Mouse (Mus musculus): ENCODE data around the gene Ssr3. TPM values are rescaled to one million over a fixed set of nuclear protein-coding genes. Genes with fewer than 3 reads are reported as not detected.
A peak's percentile ranks its signal among the peaks of the same experiment; 100 is the strongest.

Gene Ssr3
- polyA plus RNA-seq, 1 experiment from 2014 or later = 265 TPM

DNA sequence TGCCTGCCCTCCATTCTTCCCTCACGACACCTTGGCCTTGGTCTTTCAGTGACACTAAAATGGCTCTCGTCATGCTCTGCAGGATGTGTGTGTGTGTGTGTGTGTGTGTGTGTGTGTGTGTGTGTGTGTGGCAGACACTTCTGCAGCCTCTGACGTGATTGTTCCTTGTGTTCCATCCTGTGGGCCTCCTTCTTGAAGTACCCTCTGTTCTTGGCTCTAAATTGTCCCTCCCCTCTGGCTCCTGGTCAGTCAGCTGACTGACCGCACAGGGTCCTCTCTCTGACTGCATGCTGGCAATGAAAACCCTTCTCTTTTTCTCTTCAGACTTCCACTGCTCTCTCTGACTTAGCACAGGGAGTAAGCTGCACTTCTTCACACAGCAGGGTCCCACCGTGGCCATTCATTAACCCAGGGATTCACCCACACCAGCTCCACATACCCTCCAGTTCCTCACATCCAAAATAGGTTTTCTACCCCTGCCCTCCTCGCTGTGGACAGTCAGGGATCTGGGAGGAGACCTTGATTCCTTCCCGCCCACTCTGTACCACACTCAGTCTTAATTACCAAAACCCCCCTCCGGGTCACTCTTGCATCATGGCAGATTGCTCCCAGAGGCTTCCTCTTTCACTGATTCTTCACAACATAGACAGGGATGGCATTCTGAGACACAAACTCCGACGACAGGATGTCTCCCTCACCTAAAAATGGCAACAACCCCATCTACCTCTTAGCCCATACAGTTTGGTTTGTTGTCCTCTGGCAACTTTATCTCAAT is 39.0 kb downstream of the Ssr3 start:
- no peaks in the 10 kb centered on the region for H3K27me3 ChIP-seq
- no peaks in the 10 kb centered on the region for H3K9me3 ChIP-seq (replicated peaks)
- H3K4me3 ChIP-seq (replicated peaks) = no peak overlapping the region
- no peak overlapping the region for H3K9ac ChIP-seq
- H3K4me2 ChIP-seq (replicated peaks) = no peak overlapping the region
- no peaks in the 10 kb centered on the region for H3K36me3 ChIP-seq
- 67% methylated on average over 10 of the region's 10 CpGs for WGBS
- no peak overlapping the region for H3K27ac ChIP-seq (replicated peaks)
- ATAC-seq (ENCODE audit: insufficient number of reproducible peaks, low FRiP score, low TSS enrichment, low read depth) = no peak
- H3K4me1 ChIP-seq = no peaks in the 10 kb centered on the region

DNA sequence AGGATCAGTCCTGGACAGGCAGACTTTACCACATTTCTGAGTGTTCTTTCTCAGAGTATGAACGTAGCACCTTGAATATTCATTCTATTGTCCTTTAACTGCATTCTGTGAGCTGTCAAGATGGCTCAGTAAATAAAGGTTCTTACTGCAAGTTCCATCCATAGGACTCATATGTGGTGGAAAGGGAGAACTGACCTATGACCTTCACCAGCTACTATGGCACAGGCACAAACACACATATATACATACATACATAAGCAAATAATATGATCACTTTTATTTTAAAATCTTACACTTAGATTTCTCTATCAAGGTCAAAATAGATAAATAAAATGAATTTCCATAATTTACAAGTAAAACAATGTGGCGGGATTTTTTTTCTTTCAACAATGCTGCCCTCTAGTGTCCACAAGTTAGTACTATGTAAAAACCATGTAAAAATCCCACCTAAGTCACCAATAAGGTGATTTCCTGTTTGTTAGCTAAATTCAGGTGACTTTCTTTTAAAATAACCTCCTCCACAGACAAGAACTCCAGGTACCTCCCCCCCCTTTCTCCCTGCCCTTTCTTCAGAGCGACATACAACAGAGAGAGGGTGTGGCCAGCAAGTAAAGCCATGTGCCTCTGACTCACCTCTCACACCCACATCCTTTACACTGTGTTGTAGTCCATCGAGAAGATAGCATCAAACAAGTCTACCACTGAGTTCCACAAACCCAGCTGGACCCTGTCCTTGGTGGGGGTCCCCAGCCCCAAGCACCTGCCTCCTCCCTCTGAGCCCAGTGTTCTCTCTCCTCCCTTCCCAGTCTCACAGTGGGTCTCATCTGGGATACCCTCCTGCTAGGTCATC is 39.9 kb downstream of the Ssr3 start:
- 44% methylated on average over 4 of the region's 4 CpGs for WGBS
- Histone ChIP-seq H3K4me1 (no peaks in the 10 kb centered on the region), H3K4me3 (replicated peaks) (no peak overlapping the region), H3K9ac (no peak overlapping the region), H3K27me3 (no peaks in the 10 kb centered on the region), H3K27ac (replicated peaks) (no peak overlapping the region), H3K9me3 (replicated peaks) (no peaks in the 10 kb centered on the region), H3K36me3 (no peaks in the 10 kb centered on the region), H3K4me2 (replicated peaks) (no peak overlapping the region)
- no peak for ATAC-seq (ENCODE audit: insufficient number of reproducible peaks, low FRiP score, low TSS enrichment, low read depth)

DNA sequence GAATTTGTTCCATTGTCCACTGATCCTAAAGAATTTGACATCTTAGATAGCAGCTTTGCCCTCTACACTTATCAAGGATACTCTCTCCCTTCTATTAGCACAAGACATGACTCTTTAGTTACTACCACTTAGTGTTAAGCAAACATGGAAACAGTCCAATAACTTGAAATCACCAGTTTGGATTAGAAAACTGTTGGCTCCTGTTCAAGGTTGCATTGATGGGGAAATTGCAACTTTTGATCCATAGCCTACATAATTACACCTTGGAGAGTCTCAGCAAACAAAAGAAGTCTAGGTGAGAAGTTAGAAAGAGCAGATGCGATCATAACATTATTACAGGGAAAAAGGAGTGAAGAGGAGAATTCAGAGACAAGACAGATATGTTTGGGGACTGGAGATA is 46.2 kb downstream of the Ssr3 start:
- Histone ChIP-seq H3K9ac (no peak overlapping the region), H3K27me3 (no peaks in the 10 kb centered on the region), H3K4me2 (replicated peaks) (no peak overlapping the region), H3K9me3 (replicated peaks) (no peaks in the 10 kb centered on the region), H3K4me1 (no peaks in the 10 kb centered on the region), H3K4me3 (replicated peaks) (no peak overlapping the region), H3K36me3 (no peaks in the 10 kb centered on the region), H3K27ac (replicated peaks) (no peak overlapping the region)
- no peak for ATAC-seq (ENCODE audit: insufficient number of reproducible peaks, low FRiP score, low TSS enrichment, low read depth)
- WGBS = 81% methylated on average over 1 of the region's 1 CpGs

DNA sequence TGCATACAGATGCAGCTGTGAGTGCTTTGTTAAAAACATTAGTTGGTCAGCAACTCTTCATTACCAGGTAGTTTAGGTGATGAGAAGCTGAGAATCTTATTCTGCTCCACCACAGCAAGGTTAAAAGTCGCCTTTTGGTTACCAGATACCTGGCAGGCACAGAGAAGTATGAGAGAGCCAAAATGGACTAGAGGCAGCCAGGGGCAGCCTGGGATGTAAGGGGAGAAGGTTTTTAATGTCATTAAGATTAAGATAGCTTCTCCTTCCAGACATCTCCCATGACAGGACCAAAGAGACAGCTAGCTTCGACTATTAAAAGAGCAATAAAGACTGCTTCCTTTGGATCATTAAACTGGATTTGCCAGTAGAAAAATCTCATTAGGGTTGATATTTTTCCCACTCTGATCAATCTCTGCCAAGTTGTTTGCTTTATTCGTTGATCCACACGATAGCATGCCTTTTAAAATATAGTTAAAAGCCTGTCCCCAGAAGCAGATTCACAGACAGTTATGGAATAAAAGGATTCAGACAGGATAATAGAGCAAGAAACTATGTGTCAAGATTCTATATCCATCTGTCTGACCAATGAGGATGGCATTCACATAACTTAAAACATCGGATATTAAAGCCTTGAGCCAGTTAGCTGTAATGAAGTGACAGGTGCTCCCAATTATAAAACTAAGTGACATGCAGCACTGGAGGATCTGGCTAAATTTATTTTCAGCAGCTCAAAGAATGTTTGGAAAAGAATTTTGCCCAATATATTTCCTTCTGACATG is 52.1 kb downstream of the Ssr3 start:
- H3K4me2 ChIP-seq (replicated peaks) = no peak overlapping the region
- H3K4me3 ChIP-seq (replicated peaks) = no peak overlapping the region
- H3K27me3 ChIP-seq = no peaks in the 10 kb centered on the region
- no peak overlapping the region for H3K27ac ChIP-seq (replicated peaks)
- no peak for ATAC-seq (ENCODE audit: insufficient number of reproducible peaks, low FRiP score, low TSS enrichment, low read depth)
- H3K4me1 ChIP-seq = peaks cover 11% of the 10 kb centered on the region
- H3K9me3 ChIP-seq (replicated peaks) = no peaks in the 10 kb centered on the region
- no peak overlapping the region for H3K9ac ChIP-seq
- 47% methylated on average over 5 of the region's 5 CpGs for WGBS
- H3K36me3 ChIP-seq = no peaks in the 10 kb centered on the region

DNA sequence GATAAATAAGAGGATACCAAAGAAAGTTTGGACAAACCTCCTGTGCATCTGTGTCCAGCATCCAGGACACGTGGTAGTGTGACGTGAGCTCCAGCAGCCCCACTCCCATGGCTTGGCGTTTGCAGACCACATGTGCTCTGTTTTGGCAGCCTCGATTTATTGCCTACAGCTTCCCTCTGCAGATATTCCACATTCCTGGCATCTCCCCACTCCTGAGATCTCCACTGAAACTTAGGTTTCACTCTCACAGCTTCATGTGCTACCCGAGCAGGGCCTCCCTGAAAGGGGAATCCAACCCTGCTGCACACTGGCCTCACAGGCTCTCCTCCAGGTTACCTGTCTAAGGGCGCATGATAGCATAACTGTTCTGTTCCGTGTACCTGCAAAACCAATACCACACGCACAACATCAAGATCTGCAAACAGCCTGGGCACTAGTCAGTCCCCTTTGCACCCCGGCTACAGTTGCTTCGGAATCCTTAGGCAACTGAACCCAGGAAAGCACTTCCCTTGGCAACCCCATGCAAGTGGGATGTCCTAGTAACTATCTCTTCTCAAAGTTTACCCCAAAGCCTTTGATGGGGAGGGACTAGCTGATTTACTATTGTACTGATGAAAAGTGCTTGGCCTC is 54.5 kb downstream of the Ssr3 start:
- Histone ChIP-seq H3K4me2 (replicated peaks) (no peak overlapping the region), H3K9ac (no peak overlapping the region), H3K27me3 (no peaks in the 10 kb centered on the region), H3K4me3 (replicated peaks) (no peak overlapping the region), H3K27ac (replicated peaks) (no peak overlapping the region), H3K36me3 (no peaks in the 10 kb centered on the region), H3K4me1 (peaks cover 11% of the 10 kb centered on the region), H3K9me3 (replicated peaks) (no peaks in the 10 kb centered on the region)
- peak; percentile 43; the same call in 1 of the 2 replicates for ATAC-seq (ENCODE audit: insufficient number of reproducible peaks, low FRiP score, low TSS enrichment, low read depth)
- 51% methylated on average over 10 of the region's 10 CpGs for WGBS

Other genes starting within 250 kb of the Ssr3 start
- gene Tiparp, start 135.8 kb upstream of the Ssr3 start, polyA plus RNA-seq (2015; fragmentation: Nextera tagmentation; extraction: Ambion mirVana) = 38.8 and 43.7 TPM in 2 replicates

Measured in embryonic facial prominence, embryonic 15.5 days (tissue).